In the genomic region with DNA sequence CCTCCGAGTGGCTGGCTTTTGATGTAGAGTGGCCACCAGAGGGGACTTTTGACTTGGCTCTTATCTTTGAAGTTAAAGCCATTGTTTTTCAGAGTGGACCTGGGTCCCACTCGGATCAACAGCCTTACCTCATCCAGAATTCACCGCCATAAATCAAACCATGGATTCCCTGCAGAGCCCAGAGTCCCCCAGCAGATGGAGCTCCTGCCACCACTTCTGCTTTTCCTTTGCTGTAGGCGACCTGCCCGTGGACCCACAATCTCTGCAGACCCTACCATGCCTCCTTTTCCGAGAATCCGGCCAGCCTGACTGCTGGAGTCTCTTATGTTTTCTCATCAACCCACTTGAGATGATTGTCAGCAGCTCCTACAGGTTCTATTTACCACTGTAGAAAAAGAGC, we compare ENCODE assay signal across 9 mouse cellular contexts. TPM values are rescaled to one million over a fixed set of nuclear protein-coding genes. Genes with fewer than 3 reads are reported as not detected.
DNase-seq lines count a peak whose midpoint lies in the region; ATAC-seq and TF ChIP-seq lines count a peak whose summit lies in the region.
"Had no signal": no experiment of that assay in that cellular context is flagged by ENCODE, and none has a peak within 500 bp of the region (broad histone marks: within the 10 kb centered on the region; RNA-seq: fewer than 3 reads in every experiment).

No protein-coding gene starts in this region.

- no peak overlapping the region for H3K4me3 ChIP-seq in intestine, embryonic 14.5 days (ENCODE audit: low read depth, low read length)
- H3K4me3 ChIP-seq in intestine, embryonic 16.5 days (ENCODE audit: low read length): no peak overlapping the region
- H3K4me3 ChIP-seq in G1E (ENCODE audit: low read depth, low read length): no peak overlapping the region
- no peak overlapping the region for H3K4me3 ChIP-seq in olfactory bulb, adult 2 months (ENCODE audit: insufficient read depth, low read depth, low read length)
- H3K4me3 ChIP-seq: midbrain, embryonic 12.5 days had no signal

- ATAC-seq in intestine, embryonic 14.5 days (replicated peaks; ENCODE audit: low FRiP score, low TSS enrichment, low read depth): no peak
- ATAC-seq in intestine, embryonic 16.5 days: no peak
- ATAC-seq in G1E (ENCODE audit: extremely low read depth, insufficient number of reproducible peaks, low FRiP score, poor library complexity, severe bottlenecking): no peak

- TF ChIP-seq POLR2A in olfactory bulb, adult 2 months (IDR thresholded peaks at IDR 0.05; ENCODE audit: insufficient read depth, low read depth, low read length): no peak

- no peaks in the 10 kb centered on the region for H3K27me3 ChIP-seq in intestine, embryonic 14.5 days (replicated peaks; ENCODE audit: control insufficient read depth, insufficient read depth, low read length)
- no peaks in the 10 kb centered on the region for H3K27me3 ChIP-seq in intestine, embryonic 16.5 days (replicated peaks; ENCODE audit: control insufficient read depth, insufficient read depth, low read length)
- peaks cover 19% of the 10 kb centered on the region for H3K27me3 ChIP-seq in G1E (ENCODE audit: insufficient read depth, low read length)
- H3K27me3 ChIP-seq: midbrain, embryonic 12.5 days had no signal

- H3K9me3 ChIP-seq in intestine, embryonic 14.5 days (ENCODE audit: control insufficient read depth, low read length): no peaks in the 10 kb centered on the region
- no peaks in the 10 kb centered on the region for H3K9me3 ChIP-seq in intestine, embryonic 16.5 days (ENCODE audit: control insufficient read depth, low read length)
- no peaks in the 10 kb centered on the region; the same call in 1 of the 2 replicates for H3K9me3 ChIP-seq in G1E (replicated peaks)
- H3K9me3 ChIP-seq: midbrain, embryonic 12.5 days had no signal

- peaks cover 30% of the 10 kb centered on the region for H3K36me3 ChIP-seq in intestine, embryonic 14.5 days (ENCODE audit: control insufficient read depth, insufficient read depth, low read length)
- peaks cover 10% of the 10 kb centered on the region; the same call in 1 of the 2 replicates for H3K36me3 ChIP-seq in intestine, embryonic 16.5 days (ENCODE audit: control insufficient read depth, insufficient read depth, low read length)
- no peaks in the 10 kb centered on the region for H3K36me3 ChIP-seq in G1E (replicated peaks)
- H3K36me3 ChIP-seq: midbrain, embryonic 12.5 days had no signal

- 32% methylated on average over 7 of the region's 7 CpGs for WGBS in intestine, embryonic 14.5 days
- WGBS in intestine, embryonic 16.5 days: 22% methylated on average over 7 of the region's 7 CpGs
- 14% methylated on average over 7 of the region's 7 CpGs for WGBS in olfactory bulb, adult 2 months

- H3K9ac ChIP-seq in intestine, embryonic 14.5 days (ENCODE audit: low read length): no peak overlapping the region
- no peak overlapping the region for H3K9ac ChIP-seq in intestine, embryonic 16.5 days (ENCODE audit: low read depth, low read length)
- H3K9ac ChIP-seq: midbrain, embryonic 12.5 days had no signal

- no peak overlapping the region for H3K4me2 ChIP-seq in intestine, embryonic 14.5 days (ENCODE audit: low read length)
- no peak overlapping the region for H3K4me2 ChIP-seq in intestine, embryonic 16.5 days (ENCODE audit: low read depth, low read length)
- H3K4me2 ChIP-seq: midbrain, embryonic 12.5 days had no signal

- DNase-seq in intestine, embryonic 14.5 days (ENCODE audit: low spot score): peak; percentile 70
- DNase-seq in G1E (ENCODE audit: low spot score): no peak
- DNase-seq in cerebellum, adult 8-10 months: peak; percentile 74
- DNase-seq in heart, postnatal 14 days: peak; percentile 58 to 64
- DNase-seq in left cerebral cortex, postnatal 25 days (ENCODE audit: low spot score in 2 of 2): peak; percentile 73 to 78
- no peak for DNase-seq in ovary, postnatal 10 days (ENCODE audit: low spot score)

- H3K4me1 ChIP-seq in intestine, embryonic 14.5 days (replicated peaks; ENCODE audit: control insufficient read depth, insufficient read depth, low read length): 0 out of 2 replicates have a peak, but pooled peaks cover 4% of the 10 kb centered on the region
- peaks cover 19% of the 10 kb centered on the region for H3K4me1 ChIP-seq in intestine, embryonic 16.5 days (ENCODE audit: control insufficient read depth, insufficient read depth, low read length)
- peaks cover 20% of the 10 kb centered on the region for H3K4me1 ChIP-seq in G1E (ENCODE audit: insufficient read depth, low read depth, low read length)
- peaks cover 6% of the 10 kb centered on the region; the same call in 1 of the 2 replicates for H3K4me1 ChIP-seq in olfactory bulb, adult 2 months (ENCODE audit: control insufficient read depth, insufficient read depth, low read length)

- intact Hi-C loops in heart, postnatal 14 days (cut with DNase I): loop anchor here (10.0 kb wide), 1 partner anchor 187 kb away; no protein-coding TSS in a partner anchor
- intact Hi-C loops in left cerebral cortex, postnatal 25 days (cut with DNase I): loop anchor here (5.0 kb wide), 1 partner anchor 116 kb away; no protein-coding TSS in a partner anchor

- TF ChIP-seq CTCF in G1E (IDR thresholded peaks at IDR 0.05; ENCODE audit: low read depth, low read length): peak; percentile 29; the same call in 1 of the 2 replicates
- TF ChIP-seq CTCF in olfactory bulb, adult 2 months (IDR thresholded peaks at IDR 0.05; ENCODE audit: insufficient read depth, low read depth, low read length): peak; percentile 63; the same call in 1 of the 2 replicates

- no peak overlapping the region for H3K27ac ChIP-seq in intestine, embryonic 14.5 days (ENCODE audit: low read depth)
- H3K27ac ChIP-seq in intestine, embryonic 16.5 days (ENCODE audit: low read length): no peak overlapping the region
- H3K27ac ChIP-seq in olfactory bulb, adult 2 months (ENCODE audit: insufficient read depth, low read depth, low read length): no peak overlapping the region
- H3K27ac ChIP-seq: midbrain, embryonic 12.5 days had no signal

RNA-seq across cellular contexts. Expression of a gene that starts 5.8 kb away (rescaled TPM):
- 64.2 and 70.9 TPM in 2 replicates for polyA plus RNA-seq in intestine, embryonic 14.5 days (2014; fragmentation: Nextera tagmentation; extraction: Ambion mirVana)
- polyA plus RNA-seq in intestine, embryonic 16.5 days (2015; fragmentation: Nextera tagmentation; extraction: Ambion mirVana): 43.1 and 45.1 TPM in 2 replicates
- total RNA-seq in G1E (2014; fragmentation: Nextera tagmentation) (109 and 115 TPM in 2 replicates), G1E (2017) (95.3 and 105 TPM in 2 replicates)
- 59.5 and 84.7 TPM in 2 replicates for polyA plus RNA-seq in G1E (2012)
- 10 to 100 TPM; 83.3 to 85.6 TPM for total RNA-seq in heart, postnatal 14 days (2021)
- total RNA-seq in left cerebral cortex, postnatal 25 days (2021): 10 to 100 TPM; 79.2 to 80.9 TPM
- polyA plus RNA-seq in olfactory bulb, adult 2 months (2012; ENCODE audit: insufficient read depth, insufficient read length, low replicate concordance, missing spikeins): 165 TPM in 1 of 2 replicates, not detected in the other

Comparison
In these comparisons a context has a peak if more than half of its experiments do, and no peak if none do; other contexts are left out.
1. DNase-seq: peak in intestine, embryonic 14.5 days (single experiment), cerebellum, adult 8-10 months (single experiment), heart, postnatal 14 days (2 of 2) and left cerebral cortex, postnatal 25 days (2 of 2); none in G1E (single experiment) and ovary, postnatal 10 days (single experiment).